Mouse (Mus musculus): ENCODE measurements at regions not wholly inside any gene's neighbourhood (a gene's known extent, or its start where the extent isn't known, plus 50 kb on each side); places are given as distances from the start of the nearest gene placed in this dataset.

DNA sequence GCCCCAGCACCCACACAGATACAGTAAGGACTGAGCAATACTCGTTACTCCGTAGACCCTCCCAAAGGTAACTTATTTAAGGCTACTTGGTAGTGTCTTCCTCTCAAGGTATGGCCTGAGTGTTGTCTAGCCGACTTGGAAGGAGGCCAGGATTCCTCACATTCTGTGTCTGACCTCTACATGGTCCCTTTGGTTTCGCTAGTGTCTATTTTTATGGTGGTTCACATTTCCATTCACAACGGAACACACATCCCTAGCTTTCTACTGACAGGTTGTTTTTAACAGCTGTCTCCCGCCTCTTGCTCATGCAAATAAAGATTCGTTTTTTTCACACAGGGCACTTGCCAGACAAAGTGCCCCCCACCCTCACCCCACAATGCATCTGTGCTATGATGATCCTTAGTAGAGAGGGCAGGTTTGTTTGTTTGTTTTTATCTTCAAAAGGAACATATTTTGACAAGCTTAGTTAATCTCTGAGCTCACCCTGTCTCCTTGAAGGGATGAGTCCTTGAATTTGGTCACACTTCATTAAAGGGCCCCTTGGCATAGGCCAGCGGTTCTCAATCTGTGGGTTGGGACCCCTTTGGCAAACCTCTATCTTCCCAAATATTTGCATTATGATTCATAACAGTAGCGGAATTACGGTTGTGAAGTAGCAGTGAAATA lies 52.7 kb downstream of the Phlda1 start:
- TF ChIP-seq CTCF (IDR thresholded peaks at IDR 0.05; ENCODE audit: low read depth, low read length) (no peak), POLR2A (IDR thresholded peaks at IDR 0.05; ENCODE audit: borderline replicate concordance, low read depth, low read length) (no peak)

All from bone marrow macrophage, adult 2 months (primary cell).